Mouse (Mus musculus): ENCODE measurements around the gene Spaca6.

DNA sequence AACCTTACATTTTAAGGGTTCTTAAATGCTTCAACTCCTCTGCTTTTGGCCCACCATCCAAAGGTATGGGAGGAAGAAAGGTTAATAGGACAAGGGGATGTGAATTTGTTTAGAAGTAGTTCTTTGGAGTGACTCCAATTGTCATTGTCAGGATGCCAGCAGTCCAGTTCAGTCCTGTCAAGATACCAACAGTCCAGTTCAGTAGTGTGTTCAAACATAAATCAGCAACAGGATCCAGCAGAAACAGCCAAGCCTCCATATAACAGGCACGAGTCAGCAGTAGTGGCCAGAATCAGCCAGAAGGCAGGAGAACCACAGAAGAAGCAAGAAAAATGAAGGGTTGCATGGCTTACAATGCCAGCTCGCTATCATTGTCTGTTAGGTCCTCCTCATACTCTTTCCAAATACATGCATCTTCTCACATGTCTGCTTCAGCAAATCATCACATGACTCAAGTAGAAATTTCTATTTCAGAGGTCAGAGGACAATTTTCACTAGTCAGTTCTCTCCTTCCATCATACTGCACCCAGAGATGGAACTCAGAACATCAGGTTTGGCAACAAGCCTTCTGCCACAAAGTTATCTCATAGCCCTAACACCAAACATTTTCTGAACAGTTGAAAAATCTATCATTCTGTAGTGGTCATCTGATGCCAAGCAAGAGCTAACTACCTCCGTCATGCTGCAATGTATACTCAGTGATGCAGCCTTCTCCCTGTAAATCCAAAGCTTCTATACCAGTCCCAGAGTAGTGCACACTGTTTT lies 35.9 kb upstream of the Spaca6 start:
- TF ChIP-seq CTCF (IDR thresholded peaks at IDR 0.05; ENCODE audit: low read depth) = no peak
- TF ChIP-seq EP300 (optimal IDR thresholded peaks at IDR 0.05) = no peak
